31 mouse cellular contexts compared by ENCODE assay signal in the genomic region with DNA sequence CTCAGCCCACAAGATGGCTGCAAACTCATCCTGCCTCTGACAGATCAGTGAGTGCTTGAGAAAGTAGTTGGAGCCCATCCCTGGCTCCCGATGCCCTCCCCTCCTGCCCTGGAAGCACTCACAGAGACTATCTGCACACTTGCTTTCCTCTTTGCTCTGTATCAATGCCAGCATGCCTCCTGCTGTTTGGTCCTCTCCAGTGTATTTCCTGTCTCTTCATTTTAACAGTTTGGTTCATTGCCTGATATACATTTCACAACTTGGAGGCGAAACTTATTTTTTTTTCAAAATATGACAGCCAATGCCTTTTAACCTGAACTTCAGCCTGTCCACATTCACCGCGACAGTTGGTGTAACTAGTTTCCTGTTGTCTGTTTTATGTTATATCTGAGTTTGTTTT. TPM values are rescaled to one million over a fixed set of nuclear protein-coding genes. Genes with fewer than 3 reads are reported as not detected.
DNase-seq lines count a peak whose midpoint lies in the region; ATAC-seq and TF ChIP-seq lines count a peak whose summit lies in the region.
"Had no signal": no experiment of that assay in that cellular context is flagged by ENCODE, and none has a peak within 500 bp of the region (broad histone marks: within the 10 kb centered on the region; RNA-seq: fewer than 3 reads in every experiment).

No protein-coding gene starts in this region.

- peaks cover 12% of the 10 kb centered on the region for H3K4me1 ChIP-seq in heart, embryonic 16.5 days (ENCODE audit: control insufficient read depth, insufficient read depth, low read length)
- peaks cover 43% of the 10 kb centered on the region for H3K4me1 ChIP-seq in G1E (ENCODE audit: insufficient read depth, low read depth, low read length)
- H3K4me1 ChIP-seq in liver, postnatal 0 days (ENCODE audit: insufficient read depth), result peaks cover 4% of the 10 kb centered on the region; the same call in 1 of the 2 replicates
- H3K4me1 ChIP-seq: embryonic facial prominence, embryonic 13.5 days; limb, embryonic 15.5 days had no signal

- no peak for DNase-seq in heart, adult 18-20 months
- DNase-seq in 416B (ENCODE audit: low read depth) (peak; percentile 61), G1E (ENCODE audit: low spot score) (no peak)
- no peak for DNase-seq in liver, postnatal 0 days
- no peak for DNase-seq in spleen, postnatal 4 days (ENCODE audit: low spot score in 2 of 2)
- no peak for DNase-seq in ovary, postnatal 14 days (ENCODE audit: low spot score)
- DNase-seq: adrenal gland, postnatal 25 days; cerebellum, adult 11-12 months; cerebellum, adult 9-11 months; gastrocnemius, postnatal 10 days; heart, adult 2 months; kidney, adult 18-20 months; kidney, postnatal 36 days; lung, postnatal 4 days; right cerebral cortex, adult 18-20 months; spleen, adult 18-20 months; thymus, adult 18-20 months; thymus, postnatal 25 days had no signal

- ATAC-seq in heart, embryonic 16.5 days (replicated peaks; ENCODE audit: extremely low read depth, insufficient read depth, low FRiP score), result no peak
- ATAC-seq in G1E (ENCODE audit: extremely low read depth, insufficient number of reproducible peaks, low FRiP score, poor library complexity, severe bottlenecking), result peak; percentile 18; the same call in 1 of the 2 replicates
- ATAC-seq in liver, postnatal 0 days, result no peak
- ATAC-seq: forebrain, embryonic 16.5 days; hindbrain, embryonic 16.5 days; midbrain, embryonic 16.5 days; Patski had no signal

- TF ChIP-seq CTCF in G1E (IDR thresholded peaks at IDR 0.05; ENCODE audit: low read depth, low read length), result no peak
- 0 out of 2 replicates have a peak, but pooled peaks have one; percentile 6 for TF ChIP-seq CTCF in liver, postnatal 0 days (IDR thresholded peaks at IDR 0.05; ENCODE audit: low read depth)

- H3K4me2 ChIP-seq in heart, embryonic 16.5 days (ENCODE audit: low read depth, low read length), result no peak overlapping the region
- H3K4me2 ChIP-seq in liver, postnatal 0 days (ENCODE audit: low read depth, low read length), result no peak overlapping the region
- H3K4me2 ChIP-seq: embryonic facial prominence, embryonic 13.5 days; limb, embryonic 15.5 days; midbrain, embryonic 11.5 days had no signal

- peak overlapping the region; percentile 12; the same call in 1 of the 2 replicates for H3K27ac ChIP-seq in heart, embryonic 16.5 days (ENCODE audit: low read length)
- H3K27ac ChIP-seq in liver, postnatal 0 days (ENCODE audit: low read depth), result no peak overlapping the region
- H3K27ac ChIP-seq: embryonic facial prominence, embryonic 13.5 days; heart, adult 2 months; layer of hippocampus, adult 2 months; left cerebral cortex, adult 2 months; limb, embryonic 15.5 days; stomach, postnatal 0 days had no signal

- no peak overlapping the region for H3K9ac ChIP-seq in heart, embryonic 16.5 days (ENCODE audit: low read length)
- H3K9ac ChIP-seq in liver, postnatal 0 days (replicated peaks), result no peak overlapping the region
- H3K9ac ChIP-seq: embryonic facial prominence, embryonic 13.5 days; limb, embryonic 15.5 days had no signal

- no peak for TF ChIP-seq EP300 in liver, postnatal 0 days (IDR thresholded peaks at IDR 0.05; ENCODE audit: low read depth)

- H3K9me3 ChIP-seq in heart, embryonic 16.5 days (replicated peaks; ENCODE audit: control insufficient read depth, low read length), result no peaks in the 10 kb centered on the region
- no peaks in the 10 kb centered on the region for H3K9me3 ChIP-seq in G1E (replicated peaks)
- no peaks in the 10 kb centered on the region for H3K9me3 ChIP-seq in liver, postnatal 0 days (ENCODE audit: low read length)
- H3K9me3 ChIP-seq: embryonic facial prominence, embryonic 13.5 days; limb, embryonic 15.5 days had no signal

- no peaks in the 10 kb centered on the region for H3K27me3 ChIP-seq in heart, embryonic 16.5 days (ENCODE audit: control insufficient read depth, insufficient read depth, low read length)
- no peaks in the 10 kb centered on the region for H3K27me3 ChIP-seq in G1E (ENCODE audit: insufficient read depth, low read length)
- no peaks in the 10 kb centered on the region for H3K27me3 ChIP-seq in liver, postnatal 0 days (ENCODE audit: insufficient read depth, low read length)
- H3K27me3 ChIP-seq: CH12.LX; embryonic facial prominence, embryonic 13.5 days; limb, embryonic 15.5 days; Patski had no signal

- WGBS in heart, embryonic 16.5 days, result 39% methylated on average over 4 of the region's 4 CpGs
- WGBS in liver, postnatal 0 days (ENCODE audit: insufficient replicate concordance), result 15% methylated on average over 4 of the region's 4 CpGs

- no peak overlapping the region for H3K4me3 ChIP-seq in heart, embryonic 16.5 days (ENCODE audit: low read length)
- H3K4me3 ChIP-seq in G1E (ENCODE audit: low read depth, low read length), result no peak overlapping the region
- no peak overlapping the region for H3K4me3 ChIP-seq in liver, postnatal 0 days (ENCODE audit: low read depth, low read length)
- H3K4me3 ChIP-seq: embryonic facial prominence, embryonic 13.5 days; erythroblast, embryonic 14.5 days; heart, adult 2 months; layer of hippocampus, adult 2 months; left cerebral cortex, adult 2 months; limb, embryonic 15.5 days had no signal

- H3K36me3 ChIP-seq in heart, embryonic 16.5 days (ENCODE audit: control insufficient read depth, insufficient read depth), result no peaks in the 10 kb centered on the region
- H3K36me3 ChIP-seq in G1E (replicated peaks), result no peaks in the 10 kb centered on the region
- no peaks in the 10 kb centered on the region for H3K36me3 ChIP-seq in liver, postnatal 0 days (replicated peaks; ENCODE audit: insufficient read depth, low read length)
- H3K36me3 ChIP-seq: embryonic facial prominence, embryonic 13.5 days; limb, embryonic 15.5 days had no signal

RNA-seq across cellular contexts. Expression of a gene that starts 11.0 kb away (rescaled TPM):
- 0.79 and 0.88 TPM in 2 replicates for polyA plus RNA-seq in heart, embryonic 16.5 days (2015; fragmentation: Nextera tagmentation; extraction: Ambion mirVana)
- under 1 TPM; 0.47 to 0.82 TPM for total RNA-seq in heart, adult 18-20 months (2021)
- total RNA-seq in G1E (2014; fragmentation: Nextera tagmentation) (not detected in 2 replicates), G1E (2017) (0.06 and 0.16 TPM in 2 replicates)
- not detected in 2 replicates for polyA plus RNA-seq in G1E (2012)
- 0.20 and 0.21 TPM in 2 replicates for polyA plus RNA-seq in liver, postnatal 0 days (2015; fragmentation: Nextera tagmentation; extraction: Ambion mirVana)
- total RNA-seq: adrenal gland, postnatal 25 days; CH12.LX had no signal
- polyA plus RNA-seq: erythroblast, embryonic 14.5 days had no signal
